Comparison of ENCODE assay signal across 21 mouse cellular contexts in the genomic region with DNA sequence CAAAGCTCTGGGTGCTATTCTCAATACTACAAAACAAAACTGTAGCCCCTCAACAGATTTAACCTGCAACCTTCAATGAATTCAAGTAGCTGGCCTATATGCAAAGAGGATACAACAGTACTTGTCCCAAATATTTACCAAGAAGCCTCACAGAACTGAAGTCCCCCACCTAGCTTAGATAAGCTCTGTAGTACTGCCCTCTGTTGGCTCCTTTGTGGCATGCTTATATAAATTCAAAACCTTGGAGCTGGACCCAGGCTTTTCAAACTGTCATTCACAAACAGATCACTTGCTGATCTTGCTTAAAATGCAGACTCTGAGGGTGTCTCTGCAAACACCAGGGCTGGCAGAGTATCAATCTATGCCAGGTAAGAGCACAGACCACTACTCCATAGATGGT. TPM values are rescaled to one million over a fixed set of nuclear protein-coding genes. Genes with fewer than 3 reads are reported as not detected.
DNase-seq lines count a peak whose midpoint lies in the region; ATAC-seq and TF ChIP-seq lines count a peak whose summit lies in the region.
"Had no signal": no experiment of that assay in that cellular context is flagged by ENCODE, and none has a peak within 500 bp of the region (broad histone marks: within the 10 kb centered on the region; RNA-seq: fewer than 3 reads in every experiment).

No protein-coding gene starts in this region.

- no peak overlapping the region for H3K9ac ChIP-seq in hindbrain, postnatal 0 days (replicated peaks; ENCODE audit: low read length)
- H3K9ac ChIP-seq in hindbrain, embryonic 13.5 days = no peak overlapping the region
- H3K9ac ChIP-seq in CH12.LX (ENCODE audit: insufficient read depth, low read depth) = no peak overlapping the region
- H3K9ac ChIP-seq: forebrain, embryonic 13.5 days; hindbrain, embryonic 15.5 days; stomach, embryonic 15.5 days had no signal

- dilution Hi-C loops in CH12.LX (cut with MboI; ENCODE audit: extremely low pct_ligation_motif_present, extremely low pct_unique_long_range_greater_than_20kb, low sequenced_read_pairs) = no loop called here

- no peak for TF ChIP-seq EP300 in CH12.LX (IDR thresholded peaks at IDR 0.05; ENCODE audit: low read length)

- DNase-seq in hindbrain, postnatal 0 days (ENCODE audit: low spot score) = peak; percentile 8
- peak; percentile 13 for DNase-seq in thymus, adult 2 months
- no peak for DNase-seq in thymus, postnatal 10 days (ENCODE audit: low spot score in 2 of 2)
- no peak for DNase-seq in CH12.LX (ENCODE audit: extremely low read depth)
- DNase-seq in adrenal gland, postnatal 10 days = no peak
- no peak for DNase-seq in ovary, postnatal 36 days (ENCODE audit: low spot score)
- DNase-seq: adrenal gland, postnatal 25 days; cerebellum, adult 9-10 months; gastrocnemius, postnatal 25 days; heart, adult 18-20 months; kidney, adult 11 months; right cerebral cortex, postnatal 25 days had no signal

- no peaks in the 10 kb centered on the region for H3K27me3 ChIP-seq in hindbrain, postnatal 0 days (ENCODE audit: insufficient read depth, low read length)
- H3K27me3 ChIP-seq in hindbrain, embryonic 13.5 days = no peaks in the 10 kb centered on the region
- H3K27me3 ChIP-seq in thymus, adult 2 months (ENCODE audit: control insufficient read depth, insufficient read depth, low read length) = no peaks in the 10 kb centered on the region
- no peaks in the 10 kb centered on the region for H3K27me3 ChIP-seq in CH12.LX (replicated peaks)
- H3K27me3 ChIP-seq: forebrain, embryonic 13.5 days; hindbrain, embryonic 15.5 days; stomach, embryonic 15.5 days had no signal

- H3K4me3 ChIP-seq in hindbrain, postnatal 0 days (ENCODE audit: low read length) = no peak overlapping the region
- no peak overlapping the region for H3K4me3 ChIP-seq in hindbrain, embryonic 13.5 days
- no peak overlapping the region for H3K4me3 ChIP-seq in thymus, adult 2 months (ENCODE audit: control insufficient read depth, insufficient read depth, low read length)
- no peak overlapping the region for H3K4me3 ChIP-seq in CH12.LX (replicated peaks in 1 of 3; ENCODE audit: low read depth in 2 of 3, low read length in 2 of 3, poor library complexity in 1 of 3)
- H3K4me3 ChIP-seq: forebrain, embryonic 13.5 days; hindbrain, embryonic 15.5 days; stomach, embryonic 15.5 days had no signal

- TF ChIP-seq POLR2A in thymus, adult 2 months (IDR thresholded peaks at IDR 0.05; ENCODE audit: control insufficient read depth, extremely low read depth, insufficient read depth, low read length, poor library complexity) = no peak
- no peak for TF ChIP-seq POLR2A in CH12.LX (IDR thresholded peaks at IDR 0.05; ENCODE audit: low read depth, low read length)

- no peaks in the 10 kb centered on the region for H3K4me1 ChIP-seq in hindbrain, postnatal 0 days (ENCODE audit: insufficient read depth, low read length)
- no peaks in the 10 kb centered on the region for H3K4me1 ChIP-seq in hindbrain, embryonic 13.5 days (replicated peaks)
- no peaks in the 10 kb centered on the region for H3K4me1 ChIP-seq in thymus, adult 2 months (replicated peaks; ENCODE audit: control insufficient read depth, insufficient read depth, low read length)
- peaks cover 0 to 15% of the 10 kb centered on the region in 2 experiments; a peak in 2 of 4 replicates for H3K4me1 ChIP-seq in CH12.LX (ENCODE audit: control insufficient read depth in 1 of 2, insufficient read depth in 2 of 2)
- H3K4me1 ChIP-seq: forebrain, embryonic 13.5 days; hindbrain, embryonic 15.5 days; stomach, embryonic 15.5 days had no signal

- no peak for ATAC-seq in hindbrain, postnatal 0 days
- ATAC-seq in hindbrain, embryonic 13.5 days (ENCODE audit: low FRiP score) = no peak
- ATAC-seq in megakaryocyte progenitor cell, adult 5-6 weeks (replicated peaks; ENCODE audit: poor library complexity) = peak; percentile 48; the same call in 1 of the 2 replicates
- ATAC-seq: activated CD4-positive, CD25-positive, alpha-beta regulatory T cell, adult 4 months; forebrain, embryonic 13.5 days; lung, postnatal 0 days had no signal

- no peaks in the 10 kb centered on the region for H3K36me3 ChIP-seq in hindbrain, postnatal 0 days (ENCODE audit: insufficient read depth, low read length)
- H3K36me3 ChIP-seq in hindbrain, embryonic 13.5 days = no peaks in the 10 kb centered on the region
- H3K36me3 ChIP-seq in thymus, adult 2 months (ENCODE audit: control insufficient read depth, insufficient read depth, low read length) = no peaks in the 10 kb centered on the region
- no peaks in the 10 kb centered on the region for H3K36me3 ChIP-seq in CH12.LX (replicated peaks in 1 of 2; ENCODE audit: control insufficient read depth in 1 of 2, insufficient read depth in 1 of 2, low read length in 1 of 2)
- H3K36me3 ChIP-seq: hindbrain, embryonic 15.5 days; stomach, embryonic 15.5 days had no signal

- no peaks in the 10 kb centered on the region for H3K79me2 ChIP-seq in CH12.LX (replicated peaks; ENCODE audit: control insufficient read depth, extremely low read depth, insufficient read depth, poor library complexity, severe bottlenecking)

- peak; percentile 57 for TF ChIP-seq RAD21 in CH12.LX (IDR thresholded peaks at IDR 0.05; ENCODE audit: low read depth, low read length)

- no peaks in the 10 kb centered on the region for H3K9me3 ChIP-seq in hindbrain, postnatal 0 days (ENCODE audit: low read length)
- peaks cover 9% of the 10 kb centered on the region; the same call in 1 of the 2 replicates for H3K9me3 ChIP-seq in hindbrain, embryonic 13.5 days
- peaks cover 12% of the 10 kb centered on the region for H3K9me3 ChIP-seq in CH12.LX (replicated peaks; ENCODE audit: low read length)
- H3K9me3 ChIP-seq: hindbrain, embryonic 15.5 days; stomach, embryonic 15.5 days had no signal

- in situ Hi-C loops in CH12.LX (cut with MboI; ENCODE audit: low pct_ligation_motif_present, low pct_unique_long_range_greater_than_20kb, low sequenced_read_pairs) = no loop called here

- TF ChIP-seq CTCF in hindbrain, postnatal 0 days (IDR thresholded peaks at IDR 0.05; ENCODE audit: low read depth) = no peak
- no peak for TF ChIP-seq CTCF in thymus, adult 2 months (IDR thresholded peaks at IDR 0.05; ENCODE audit: borderline replicate concordance, control insufficient read depth, extremely low read depth, insufficient read depth, low read length, poor library complexity)
- TF ChIP-seq CTCF in CH12.LX (conservative IDR thresholded peaks at IDR 0.05 in 1 of 2, IDR thresholded peaks at IDR 0.05 in 1 of 2; ENCODE audit: low read depth in 2 of 2, low read length in 2 of 2) = peak in 1 of 2 experiments; percentile 62; a peak in 2 of 4 replicates

- no peak overlapping the region for H3K27ac ChIP-seq in hindbrain, postnatal 0 days
- H3K27ac ChIP-seq in hindbrain, embryonic 13.5 days = no peak overlapping the region
- no peak overlapping the region for H3K27ac ChIP-seq in thymus, adult 2 months (ENCODE audit: control insufficient read depth, insufficient read depth, low read length)
- H3K27ac ChIP-seq in CH12.LX (ENCODE audit: insufficient read depth, low read depth) = no peak overlapping the region
- H3K27ac ChIP-seq: forebrain, embryonic 13.5 days; hindbrain, embryonic 15.5 days; stomach, embryonic 15.5 days had no signal

- H3K4me2 ChIP-seq in hindbrain, postnatal 0 days (ENCODE audit: low read depth, low read length) = no peak overlapping the region
- H3K4me2 ChIP-seq in hindbrain, embryonic 13.5 days = no peak overlapping the region
- H3K4me2 ChIP-seq in CH12.LX (ENCODE audit: insufficient read depth, low read depth, poor library complexity, severe bottlenecking) = no peak overlapping the region
- H3K4me2 ChIP-seq: forebrain, embryonic 13.5 days; hindbrain, embryonic 15.5 days; midbrain, embryonic 11.5 days; stomach, embryonic 15.5 days had no signal

TF ChIP-seq in CH12.LX, 34 proteins besides CTCF, POLR2A, EP300 and RAD21:
- TF ChIP-seq ZC3H11A (IDR thresholded peaks at IDR 0.05; ENCODE audit: low read depth, low read length) = no peak
- peak; percentile 49; the same call in 1 of the 2 replicates for TF ChIP-seq SMC3 (IDR thresholded peaks at IDR 0.05; ENCODE audit: low read depth, low read length)

RNA-seq across cellular contexts. Expression of gene Slamf1, which starts 35.7 kb away (rescaled TPM):
- 0.16 TPM in 1 of 2 replicates, not detected in the other for total RNA-seq in hindbrain, postnatal 0 days (2014; rRNA removed)
- 0.09 and 0.10 TPM in 2 replicates for polyA plus RNA-seq in hindbrain, postnatal 0 days (2015; fragmentation: Nextera tagmentation; extraction: Ambion mirVana)
- polyA plus RNA-seq in hindbrain, embryonic 13.5 days (2015; fragmentation: Nextera tagmentation; extraction: Ambion mirVana) = 0.12 and 0.40 TPM in 2 replicates
- 20.4 and 20.5 TPM in 2 replicates for polyA plus RNA-seq in thymus, adult 2 months (2012; rRNA removed)
- total RNA-seq in CH12.LX (2012; rRNA removed) = 0.34 and 0.38 TPM in 2 replicates
- total RNA-seq in CH12.LX (2014; rRNA removed) = 0.72 and 0.81 TPM in 2 replicates
- polyA plus RNA-seq in CH12.LX (2012; ENCODE audit: insufficient read length, low read depth) = 0.78 and 0.80 TPM in 2 replicates
- total RNA-seq in megakaryocyte progenitor cell, adult 5-6 weeks (2015) = 0.73 and 0.77 TPM in 2 replicates
- total RNA-seq in megakaryocyte progenitor cell, adult 5-6 weeks (2017) = 0.29 and 0.41 TPM in 2 replicates
- total RNA-seq in adrenal gland, postnatal 10 days (2021) = under 1 TPM; 0.45 to 0.54 TPM
- total RNA-seq: adrenal gland, postnatal 25 days; gastrocnemius, postnatal 25 days had no signal
- polyA plus RNA-seq: liver, adult 2 months had no signal

RNA-seq across cellular contexts. Expression of gene Cd48, which starts 49.4 kb away (rescaled TPM):
- 0.54 and 2.1 TPM in 2 replicates for total RNA-seq in hindbrain, postnatal 0 days (2014; rRNA removed)
- 0.95 and 1.5 TPM in 2 replicates for polyA plus RNA-seq in hindbrain, postnatal 0 days (2015; fragmentation: Nextera tagmentation; extraction: Ambion mirVana)
- polyA plus RNA-seq in hindbrain, embryonic 13.5 days (2015; fragmentation: Nextera tagmentation; extraction: Ambion mirVana) = 1.1 and 1.2 TPM in 2 replicates
- 41.9 and 63.2 TPM in 2 replicates for polyA plus RNA-seq in thymus, adult 2 months (2012; rRNA removed)
- total RNA-seq in CH12.LX (2012; rRNA removed) (65.0 and 96.4 TPM in 2 replicates), CH12.LX (2014; rRNA removed) (218 and 231 TPM in 2 replicates)
- polyA plus RNA-seq in CH12.LX (2012; ENCODE audit: insufficient read length, low read depth) = 80.3 and 87.6 TPM in 2 replicates
- 232 and 271 TPM in 2 replicates for total RNA-seq in megakaryocyte progenitor cell, adult 5-6 weeks (2015)
- 103 and 113 TPM in 2 replicates for total RNA-seq in megakaryocyte progenitor cell, adult 5-6 weeks (2017)
- 1 to 10 TPM; 4.7 TPM for total RNA-seq in adrenal gland, postnatal 10 days (2021)

Comparison
In these comparisons a context has a peak if more than half of its experiments do, and no peak if none do; other contexts are left out.
1. DNase-seq: peak in hindbrain, postnatal 0 days (single experiment) and thymus, adult 2 months (single experiment); none in thymus, postnatal 10 days (0 of 2), CH12.LX (single experiment), adrenal gland, postnatal 10 days (single experiment) and ovary, postnatal 36 days (single experiment).
2. RNA of gene Cd48, which starts 49.4 kb away (total RNA-seq): 103 to 271 TPM in megakaryocyte progenitor cell, adult 5-6 weeks and 65.0 to 231 TPM in CH12.LX; 4.7 TPM in adrenal gland, postnatal 10 days and 0.54 to 2.1 TPM in hindbrain, postnatal 0 days; every median in the first group is over 10 times any median in the second.